Comparison of ENCODE assay signal across 20 mouse cellular contexts in the genomic region with DNA sequence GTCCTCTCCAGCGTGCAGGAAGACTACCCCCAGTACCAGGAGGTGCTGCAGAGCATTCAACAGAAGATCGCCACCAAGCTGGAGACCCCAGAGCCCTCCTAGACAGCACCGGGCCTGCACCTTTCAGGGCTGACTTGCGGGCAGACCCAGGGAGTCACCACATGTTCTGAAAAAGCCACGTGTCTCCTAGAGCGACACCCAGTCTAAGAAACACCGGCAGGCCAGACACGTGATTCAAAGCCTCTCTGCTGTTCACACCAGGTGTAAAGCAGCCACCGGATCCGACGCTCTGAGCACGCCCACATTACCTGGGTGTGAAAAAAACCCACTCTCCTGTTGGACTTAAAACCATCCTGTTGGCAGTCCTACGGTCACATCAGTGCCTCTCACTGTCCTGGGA. TPM values are rescaled to one million over a fixed set of nuclear protein-coding genes. Genes with fewer than 3 reads are reported as not detected.
"Had no signal": no experiment of that assay in that cellular context is flagged by ENCODE, and none has a peak within 500 bp of the region (broad histone marks: within the 10 kb centered on the region; RNA-seq: fewer than 3 reads in every experiment).

No protein-coding gene starts in this region.

- H3K27me3 ChIP-seq: midbrain, embryonic 12.5 days; neural tube, embryonic 13.5 days; neural tube, embryonic 15.5 days had no signal

- H3K9ac ChIP-seq: lung, embryonic 14.5 days; midbrain, embryonic 12.5 days; neural tube, embryonic 13.5 days; neural tube, embryonic 15.5 days had no signal

- H3K4me2 ChIP-seq: lung, embryonic 14.5 days; midbrain, embryonic 12.5 days; neural tube, embryonic 13.5 days; neural tube, embryonic 15.5 days had no signal

- H3K9me3 ChIP-seq: midbrain, embryonic 10.5 days; midbrain, embryonic 12.5 days; neural tube, embryonic 13.5 days; neural tube, embryonic 15.5 days had no signal

- H3K27ac ChIP-seq: midbrain, embryonic 10.5 days; midbrain, embryonic 12.5 days; neural tube, embryonic 13.5 days; neural tube, embryonic 15.5 days had no signal

- H3K4me3 ChIP-seq: midbrain, embryonic 10.5 days; midbrain, embryonic 12.5 days; myocyte; neural tube, embryonic 13.5 days; neural tube, embryonic 15.5 days had no signal

- DNase-seq: lung, adult 18-20 months; lung, embryonic 14.5 days; lung, postnatal 10 days; lung, postnatal 4 days; midbrain, embryonic 14.5 days; retina, postnatal 1 day; right cerebral cortex, adult 18-20 months; right cerebral cortex, postnatal 25 days; right cerebral cortex, postnatal 4 days; spleen, adult 18-20 months; thymus, adult 18-20 months; thymus, postnatal 25 days; thymus, postnatal 4 days had no signal

RNA-seq across cellular contexts. Expression of gene Card14, which starts 43.2 kb away (rescaled TPM):
- total RNA-seq: megakaryocyte-erythroid progenitor cell, adult 5-6 weeks had no signal
- polyA plus RNA-seq: lung, embryonic 14.5 days; midbrain, embryonic 10.5 days; neural tube, embryonic 11.5 days had no signal
